Mouse (Mus musculus) neural tube, embryonic 15.5 days (tissue): ENCODE results near the gene Olfr167. TPM values are rescaled to one million over a fixed set of nuclear protein-coding genes. Genes with fewer than 3 reads are reported as not detected.
"Not testable (repeated sequence)": the region's sequence is repeated elsewhere in the genome, so short reads cannot be mapped to it uniquely, and the experiment has no call there.

ENCODE experiments used
- ATAC-seq: fragments of 200-750 bp; cut with Nextera tagmentation; 2 replicates; pipeline ENCODE4 v1.8.0; 2017; ENCODE audit warnings: mild to moderate bottlenecking, moderate TSS enrichment, moderate library complexity; ENCODE audit not compliant: low FRiP score
- H3K27ac ChIP-seq: fragments of 300-500 bp; sonication (generic); replicated peaks from 2 replicates; pipeline ENCODE4 v1.5.1; 2015; ENCODE audit warnings: mild to moderate bottlenecking, inconsistent platforms
- H3K27me3 ChIP-seq: fragments of 300-500 bp; sonication (generic); replicated peaks from 2 replicates; pipeline ENCODE4 v1.6.1; 2015; ENCODE audit warnings: inconsistent platforms
- H3K36me3 ChIP-seq: fragments of 300-500 bp; sonication (generic); 2 replicates; pipeline ENCODE4 v1.6.1; 2015; ENCODE audit warnings: inconsistent platforms
- H3K4me1 ChIP-seq: fragments of 300-500 bp; sonication (generic); 2 replicates; pipeline ENCODE4 v1.6.1; 2015; ENCODE audit warnings: inconsistent platforms
- H3K4me2 ChIP-seq: fragments of 300-500 bp; sonication (generic); 2 replicates; pipeline ENCODE4 v1.6.1; 2015; ENCODE audit warnings: inconsistent platforms, mild to moderate bottlenecking, moderate library complexity
- H3K4me3 ChIP-seq: fragments of 300-500 bp; sonication (generic); replicated peaks from 2 replicates; pipeline ENCODE4 v1.5.1; 2015; ENCODE audit warnings: mild to moderate bottlenecking, inconsistent platforms
- H3K9ac ChIP-seq: fragments of 300-500 bp; sonication (generic); replicated peaks from 2 replicates; pipeline ENCODE4 v1.6.1; 2015; ENCODE audit warnings: mild to moderate bottlenecking, inconsistent platforms
- H3K9me3 ChIP-seq: fragments of 300-500 bp; sonication (generic); replicated peaks from 2 replicates; pipeline ENCODE4 v1.6.1; 2016; ENCODE audit warnings: inconsistent platforms
- WGBS: fragments of 180-500 bp; shearing (Covaris S2); methylation state at CpG from one replicate; pipeline ENCODE4 v1.1.7; 2015; ENCODE audit warnings: mixed read lengths; 5-methylcytosine and 5-hydroxymethylcytosine counted together
- polyA plus RNA-seq: library from polyadenylated mRNA; unstranded; fragments of >200 nt; fragmentation: Nextera tagmentation; extraction: Ambion mirVana; gene quantifications from 2 replicates; pipeline ENCODE4 v1.2.1, GENCODE M21; 2015

Gene Olfr167
- not detected in 2 replicates for polyA plus RNA-seq

GRCm38 (mm10) chr16:19522166-19522565, at the start of gene Olfr167:
Gene Olfr167, minus strand, starts transcription at chr16:19522266.
- H3K4me2 ChIP-seq, result no peak within 1 kb of the TSS
- H3K9me3 ChIP-seq, result no peaks in the 10 kb centered on the region
- no peaks in the 10 kb centered on the region for H3K4me1 ChIP-seq
- 96% methylated on average over 2 of the region's 2 CpGs for WGBS
- no peak within 1 kb of the TSS for H3K4me3 ChIP-seq
- no peak within 1 kb of the TSS for H3K27ac ChIP-seq
- no peaks in the 10 kb centered on the region for H3K27me3 ChIP-seq
- no peak for ATAC-seq
- no peaks in the 10 kb centered on the region for H3K36me3 ChIP-seq
- H3K9ac ChIP-seq, result no peak within 1 kb of the TSS

GRCm38 (mm10) chr16:19571709-19572108, 49.6 kb upstream of the Olfr167 start, which contains the start of gene Olfr169:
Gene Olfr169, minus strand, starts transcription at chr16:19571809.
- H3K4me2 ChIP-seq, H3K36me3 ChIP-seq, H3K4me3 ChIP-seq, H3K9ac ChIP-seq, H3K9me3 ChIP-seq, ATAC-seq, H3K27ac ChIP-seq, H3K27me3 ChIP-seq, H3K4me1 ChIP-seq: not testable (repeated sequence)
- 92% methylated on average over 2 of the region's 2 CpGs for WGBS

- not testable (repeated sequence) for H3K4me1 ChIP-seq, H3K4me3 ChIP-seq, H3K4me2 ChIP-seq, H3K36me3 ChIP-seq, H3K27ac ChIP-seq, H3K27me3 ChIP-seq, H3K9ac ChIP-seq, ATAC-seq, H3K9me3 ChIP-seq
- 88% methylated on average over 7 of the region's 7 CpGs for WGBS
Observed at GRCm38 (mm10) chr16:19553429-19553828, 31.4 kb upstream of the Olfr167 start.

DNA sequence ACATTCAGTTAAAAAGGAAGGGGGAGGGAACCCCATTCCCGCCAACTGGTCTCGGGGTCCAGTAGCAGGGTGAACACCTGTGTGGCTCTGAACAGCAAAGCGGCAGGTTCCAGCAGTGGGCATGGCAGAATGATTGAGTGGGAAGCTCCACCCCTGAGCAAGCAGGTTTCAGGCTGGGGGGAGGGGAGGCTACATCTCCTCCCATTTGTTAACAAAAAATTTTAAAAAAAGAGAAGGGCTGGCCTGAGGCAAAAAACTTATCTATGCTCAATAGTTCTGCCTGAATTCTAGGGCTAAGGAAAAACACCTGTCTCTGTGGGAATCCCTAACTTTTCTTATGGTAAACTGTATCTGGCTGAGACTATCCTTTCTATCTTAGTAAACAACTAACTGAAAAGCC, 30.2 kb upstream of the Olfr167 start:
- ATAC-seq, result not testable (repeated sequence)

DNA sequence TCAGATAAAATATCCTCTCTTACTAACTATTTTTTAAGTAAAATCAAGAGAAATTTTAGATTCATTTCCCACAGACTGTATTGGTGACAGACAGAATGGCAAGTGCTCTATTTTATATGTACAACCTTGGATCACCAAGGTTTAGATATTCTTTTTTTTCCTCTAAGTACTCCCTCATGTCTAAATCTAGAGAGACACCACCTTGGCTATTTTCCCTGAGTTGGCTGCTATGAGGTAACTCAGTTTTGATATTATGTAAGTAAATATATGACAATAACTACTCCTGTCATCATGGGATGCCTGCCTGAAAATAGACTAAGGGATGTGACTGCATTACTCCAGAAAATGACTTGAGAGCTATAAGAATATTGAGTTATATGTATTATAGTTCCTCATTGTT, 13.4 kb upstream of the Olfr167 start, which contains the start of gene Olfr168:
Gene Olfr168 (minus strand): TSS at position 101 of the 400 bp plus-strand sequence.
- H3K9ac ChIP-seq, result no peak within 1 kb of the TSS
- ATAC-seq, result no peak
- H3K36me3 ChIP-seq, result no peaks in the 10 kb centered on the region
- H3K27ac ChIP-seq, result no peak within 1 kb of the TSS
- H3K4me3 ChIP-seq, result no peak within 1 kb of the TSS
- H3K27me3 ChIP-seq, result no peaks in the 10 kb centered on the region
- H3K4me2 ChIP-seq, result no peak within 1 kb of the TSS
- no peaks in the 10 kb centered on the region for H3K9me3 ChIP-seq
- no peaks in the 10 kb centered on the region for H3K4me1 ChIP-seq

More for the DNA sequence above, 30.2 kb upstream of the Olfr167 start:
- not testable (repeated sequence) for H3K4me1 ChIP-seq, H3K36me3 ChIP-seq, H3K9ac ChIP-seq, H3K9me3 ChIP-seq, H3K27me3 ChIP-seq, H3K27ac ChIP-seq, H3K4me2 ChIP-seq, H3K4me3 ChIP-seq
- WGBS, result 86% methylated on average over 3 of the region's 3 CpGs

DNA sequence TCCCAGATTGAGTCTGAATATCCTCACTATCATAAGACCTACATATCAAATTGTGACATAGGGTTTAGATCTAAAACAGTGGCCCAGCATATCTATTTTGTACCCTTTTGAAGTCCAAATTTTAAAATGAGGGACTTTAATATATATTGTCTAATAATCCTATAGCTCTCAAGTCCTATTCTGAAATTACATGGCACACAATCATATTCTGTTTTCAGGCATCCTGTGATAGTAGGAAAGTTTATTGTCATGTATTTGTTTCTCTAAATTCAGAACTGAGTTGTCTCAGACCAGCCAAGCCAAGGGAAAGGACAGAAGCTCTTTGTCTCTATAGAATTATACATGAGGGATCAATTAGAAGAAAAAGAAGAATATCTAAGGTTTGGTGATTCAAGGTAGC, 38.7 kb downstream of the Olfr167 start, which contains the start of gene Olfr166:
Gene Olfr166 (plus strand): TSS at position 301 of the 400 bp plus-strand sequence.
- Histone ChIP-seq H3K9me3 (no peaks in the 10 kb centered on the region), H3K4me1 (no peaks in the 10 kb centered on the region), H3K4me2 (no peak within 1 kb of the TSS), H3K36me3 (no peaks in the 10 kb centered on the region), H3K27me3 (no peaks in the 10 kb centered on the region), H3K4me3 (no peak within 1 kb of the TSS), H3K27ac (no peak within 1 kb of the TSS), H3K9ac (no peak within 1 kb of the TSS)
- ATAC-seq, result no peak

DNA sequence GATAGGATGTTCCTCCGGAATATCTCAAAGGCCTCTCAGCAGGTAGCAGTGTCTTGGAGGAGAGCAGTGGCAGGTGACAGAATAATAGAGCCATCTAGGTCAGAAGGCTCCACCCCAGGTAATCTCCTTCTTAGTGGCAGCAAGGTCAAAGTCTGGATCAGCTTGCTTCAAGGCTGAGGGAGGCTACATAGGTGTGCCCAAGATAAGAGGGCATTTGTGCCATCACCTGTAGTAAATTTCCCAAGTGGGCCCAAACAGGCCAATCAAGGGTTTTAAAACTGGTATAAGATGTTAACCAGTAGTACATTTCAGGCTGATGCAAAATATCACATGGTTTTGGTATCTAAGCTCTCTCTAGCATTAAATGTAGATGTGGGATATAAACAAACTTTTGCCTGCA, 57.7 kb downstream of the Olfr167 start:
- ATAC-seq, result no peak
- Histone ChIP-seq H3K9me3 (no peaks in the 10 kb centered on the region; the same call in 1 of the 2 replicates), H3K27ac (no peak overlapping the region), H3K9ac (no peak overlapping the region), H3K4me3 (no peak overlapping the region), H3K36me3 (no peaks in the 10 kb centered on the region), H3K4me2 (no peak overlapping the region), H3K27me3 (no peaks in the 10 kb centered on the region), H3K4me1 (no peaks in the 10 kb centered on the region)
- WGBS, result 94% methylated on average over 1 of the region's 1 CpGs

Other genes starting within 250 kb of the Olfr167 start
- not detected in 2 replicates for gene Olfr164, start 208.2 kb downstream of the Olfr167 start, polyA plus RNA-seq
- gene Olfr165, start 99.1 kb downstream of the Olfr167 start, polyA plus RNA-seq, result not detected in 2 replicates
- gene Olfr166, start 38.6 kb downstream of the Olfr167 start, polyA plus RNA-seq, result not detected in 2 replicates
- gene Olfr168, start 13.3 kb upstream of the Olfr167 start, polyA plus RNA-seq, result not detected in 2 replicates
- gene Olfr169, start 49.5 kb upstream of the Olfr167 start, polyA plus RNA-seq, result not detected in 2 replicates
- not detected in 2 replicates for gene Olfr170, start 89.6 kb upstream of the Olfr167 start, polyA plus RNA-seq
- not detected in 2 replicates for gene Olfr171, start 107.7 kb upstream of the Olfr167 start, polyA plus RNA-seq
- 0.08 TPM in 1 of 2 replicates, not detected in the other for gene Lamp3, start 184.1 kb upstream of the Olfr167 start, polyA plus RNA-seq
- 25.2 and 32.8 TPM in 2 replicates for gene B3gnt5, start 237.9 kb upstream of the Olfr167 start, polyA plus RNA-seq